Mouse (Mus musculus): ENCODE measurements at regions not wholly inside any gene's neighbourhood (a gene's known extent, or its start where the extent isn't known, plus 50 kb on each side); places are given as distances from the start of the nearest gene placed in this dataset.

DNA sequence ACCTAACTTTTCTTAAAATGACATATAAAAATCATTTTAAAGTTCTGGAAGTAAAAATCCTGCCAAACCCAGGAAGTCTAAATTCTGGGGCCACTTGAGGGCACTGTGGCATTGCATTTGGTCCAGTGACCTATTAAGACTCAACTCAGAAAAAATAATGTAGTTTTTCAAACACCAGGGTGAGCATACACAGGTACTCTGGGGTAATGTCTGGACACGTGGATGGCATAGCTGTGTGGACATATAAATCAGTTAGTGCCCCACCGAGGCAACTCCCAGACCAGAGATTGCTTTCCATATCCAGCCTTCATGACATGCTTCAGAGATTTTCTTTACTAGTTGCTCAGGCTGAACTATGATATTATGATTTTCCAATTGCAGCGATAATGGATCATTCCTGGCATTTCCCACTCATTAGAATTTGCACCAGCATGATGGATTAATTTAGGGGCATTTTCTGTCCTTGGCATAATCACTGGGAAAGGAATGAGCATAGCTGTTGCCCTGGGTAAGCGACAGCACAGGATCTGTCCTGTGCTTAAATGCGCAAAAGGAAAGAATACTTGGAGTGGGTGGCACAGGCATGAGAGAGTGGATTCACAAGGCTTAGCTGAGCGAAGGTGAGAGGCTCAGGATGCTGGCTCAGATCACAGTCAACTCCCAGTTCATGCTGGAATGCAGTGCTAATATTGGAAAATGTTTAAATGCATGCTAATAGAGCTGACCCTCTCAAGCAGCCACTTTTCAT, 1526.6 kb upstream of the Cdh8 start:
- DNase-seq, result peak; percentile 1

DNA sequence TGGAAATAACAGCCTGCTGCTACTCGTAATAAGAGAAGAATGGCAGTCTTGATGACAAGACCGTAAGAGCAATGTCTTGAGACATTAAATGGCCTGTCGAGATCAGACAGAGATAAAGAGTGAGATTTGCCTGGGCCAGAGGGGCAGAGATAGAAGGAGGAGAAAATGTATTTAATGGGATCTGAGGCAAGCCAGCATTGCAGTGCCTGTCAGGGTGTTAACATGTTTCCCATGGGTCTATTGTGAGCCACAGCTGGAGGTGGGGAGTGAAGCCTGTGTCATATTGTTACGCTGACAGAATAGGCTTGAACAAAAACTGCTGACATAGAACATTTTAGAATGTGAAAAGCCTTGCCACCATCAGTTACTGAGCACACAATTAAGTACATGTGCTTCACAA, 1523.3 kb upstream of the Cdh8 start:
- no peak for DNase-seq

DNA sequence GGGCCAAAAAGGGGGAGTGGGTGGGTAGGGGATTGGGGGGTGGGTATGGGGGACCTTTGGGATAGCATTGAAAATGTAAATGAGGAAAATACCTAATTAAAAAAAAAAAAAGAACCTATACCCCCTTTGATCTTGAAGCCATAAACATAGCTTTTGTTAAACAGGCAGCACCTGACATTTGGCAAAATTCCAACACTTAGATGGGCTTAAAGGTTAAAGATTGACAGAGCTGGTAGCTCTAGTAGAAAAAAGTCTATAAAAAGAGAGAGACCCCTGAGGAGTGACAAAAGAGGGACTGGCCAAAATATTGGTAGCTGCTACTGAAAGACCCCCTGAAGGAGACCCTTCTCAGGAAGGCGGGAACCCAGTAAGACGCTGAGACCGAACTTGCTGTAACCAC, 1474.0 kb upstream of the Cdh8 start:
- no peak for DNase-seq

DNA sequence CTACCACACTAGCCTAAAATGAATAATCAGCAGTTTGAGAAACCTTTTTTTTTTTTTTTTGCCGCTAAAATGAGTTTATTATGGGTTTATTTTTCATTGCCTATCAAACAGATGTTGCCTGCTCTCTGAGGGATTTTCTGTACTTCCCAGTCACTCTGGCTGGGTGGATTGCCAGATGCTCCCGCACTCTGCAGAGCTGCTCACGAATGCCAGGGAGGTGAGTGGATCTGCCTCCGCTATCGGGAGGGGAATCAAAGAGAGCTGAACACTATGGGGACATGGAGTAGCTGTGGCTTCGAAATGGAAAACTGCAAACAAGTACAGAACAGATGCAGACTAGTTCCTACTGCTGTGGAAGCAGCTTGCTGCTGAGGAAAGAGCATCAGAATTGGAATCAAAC, 1449.4 kb upstream of the Cdh8 start:
- no peak for DNase-seq

DNA sequence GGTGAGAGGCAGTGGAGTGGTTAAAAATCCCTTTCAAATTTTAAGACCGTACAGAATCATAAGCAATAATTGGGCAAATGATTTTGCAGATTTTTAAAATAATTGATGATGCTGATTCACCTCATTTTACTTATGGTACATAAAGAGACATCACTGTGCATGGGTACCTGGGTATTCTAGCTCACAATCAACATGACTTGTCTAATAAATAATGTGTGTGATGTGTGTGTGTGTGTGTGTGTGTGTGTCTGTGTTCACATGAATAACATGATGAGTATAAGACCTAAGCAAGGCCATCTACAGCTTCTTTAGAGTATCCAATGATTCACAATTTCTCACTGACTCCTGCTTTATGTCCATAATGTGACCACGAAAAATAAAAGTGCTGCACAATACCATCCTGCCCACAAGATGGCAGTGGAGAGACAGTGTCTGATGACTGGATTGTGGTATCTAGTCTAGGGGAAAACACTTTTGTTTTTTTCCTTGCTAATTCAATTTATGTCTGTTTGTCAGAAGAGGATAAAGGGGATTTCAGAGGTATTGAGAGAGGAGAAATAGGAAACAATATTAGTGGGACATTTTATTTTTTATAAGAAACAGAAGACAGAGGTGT, 1434.7 kb upstream of the Cdh8 start:
- peak; percentile 15 for DNase-seq
